Mouse (Mus musculus) gonadal fat pad, adult 2 months (tissue): Measurements from ENCODE around the gene Dnajc7. TPM values are rescaled to one million over a fixed set of nuclear protein-coding genes. Genes with fewer than 3 reads are reported as not detected.

Experiments
- DNase-seq: peaks from one replicate; pipeline ENCODE4 v3.0.0-alpha.2; 2012; ENCODE audit warnings: low read depth
- polyA plus RNA-seq: library from polyadenylated mRNA; depleted of rRNA; stranded (reverse); fragments of >200 nt; gene quantifications from 2 replicates; pipeline ENCODE4 v1.2.3, GENCODE M21; 2012

Gene Dnajc7
- polyA plus RNA-seq, 1 experiment: 42.1 TPM

DNA sequence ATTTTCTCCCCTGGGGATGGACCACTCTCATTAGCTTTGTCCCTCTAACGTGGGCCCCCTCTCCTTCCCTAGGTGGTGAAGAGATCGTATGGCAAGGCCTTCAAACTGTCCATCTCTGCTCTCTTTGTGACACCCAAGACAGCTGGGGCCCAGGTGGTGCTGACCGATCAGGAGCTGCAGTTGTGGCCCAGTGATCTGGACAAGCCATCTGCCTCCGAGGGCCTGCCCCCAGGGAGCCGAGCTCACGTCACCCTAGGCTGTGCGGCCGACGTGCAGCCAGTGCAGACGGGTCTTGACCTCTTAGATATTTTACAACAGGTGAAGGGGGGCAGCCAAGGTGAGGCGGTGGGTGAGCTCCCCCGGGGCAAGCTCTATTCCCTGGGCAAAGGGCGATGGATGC, 39.7 kb downstream of the Dnajc7 start:
- no peak for DNase-seq

DNA sequence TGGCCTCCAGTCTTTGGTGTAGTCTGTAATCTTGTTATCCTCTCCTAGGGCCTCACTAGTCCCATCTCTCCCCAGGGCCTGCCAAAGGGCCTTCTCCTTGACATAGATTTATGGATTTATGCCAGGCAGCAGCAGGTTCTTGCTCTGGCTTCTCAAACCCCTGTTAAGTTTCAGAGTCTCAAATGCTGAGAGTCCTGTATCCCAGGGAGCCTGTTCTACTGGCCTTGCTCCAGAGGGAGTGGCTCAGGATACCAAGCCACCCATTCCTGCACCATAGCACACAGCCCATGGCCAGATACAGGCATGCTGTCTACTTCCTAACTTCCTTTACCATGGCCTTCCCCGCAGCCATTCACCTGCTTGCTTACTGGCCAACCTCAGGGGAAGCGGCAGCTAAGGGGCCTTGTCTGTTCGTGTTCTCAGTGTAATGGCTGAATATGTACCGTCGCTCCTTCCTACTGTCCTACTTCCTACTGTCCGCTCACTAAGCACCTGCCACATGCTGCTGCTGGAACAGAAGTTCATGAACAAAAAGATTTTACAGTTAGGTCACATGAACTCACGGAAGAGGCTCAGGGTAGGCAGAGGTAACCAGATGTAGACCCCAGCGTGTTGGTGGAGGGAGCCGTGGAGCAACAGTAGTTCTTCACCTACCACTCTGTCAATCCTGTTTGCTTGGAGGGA, 40.7 kb downstream of the Dnajc7 start:
- no peak for DNase-seq

DNA sequence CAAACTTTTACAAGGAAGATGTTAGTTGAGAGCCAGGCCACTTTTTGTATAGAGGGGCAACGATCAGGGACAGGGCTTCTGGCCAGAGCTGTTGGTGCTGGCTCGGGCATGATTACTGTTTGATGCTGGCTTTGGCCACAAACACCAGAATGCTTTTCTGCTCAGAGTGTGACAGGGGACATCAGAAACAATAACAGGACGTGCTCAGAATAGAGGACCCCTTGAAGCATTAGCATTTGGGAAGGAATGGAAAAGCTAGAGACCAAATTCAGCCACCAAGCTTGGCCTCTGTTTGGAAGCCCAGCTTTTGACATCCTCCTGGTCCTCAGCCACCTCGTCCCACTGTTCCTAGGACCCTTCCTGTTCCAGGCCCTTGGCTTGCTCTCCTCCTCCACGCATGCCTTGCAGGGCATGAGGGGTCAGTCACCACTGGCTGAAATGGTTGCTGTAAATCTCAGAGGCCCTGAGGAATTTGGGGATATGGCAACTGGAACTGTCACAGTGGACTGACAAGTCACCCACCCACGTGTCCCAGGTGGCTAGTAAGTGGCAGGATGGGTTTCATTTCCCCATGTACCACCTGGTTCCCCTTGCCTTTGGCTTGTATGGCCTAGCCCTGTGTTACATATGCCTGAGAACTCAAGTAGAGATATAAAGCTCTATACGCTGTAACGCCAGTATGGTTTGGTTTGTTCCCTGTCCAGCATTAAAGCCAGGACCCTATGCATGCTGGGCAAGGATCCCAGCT, 41.9 kb downstream of the Dnajc7 start:
- no peak for DNase-seq

DNA sequence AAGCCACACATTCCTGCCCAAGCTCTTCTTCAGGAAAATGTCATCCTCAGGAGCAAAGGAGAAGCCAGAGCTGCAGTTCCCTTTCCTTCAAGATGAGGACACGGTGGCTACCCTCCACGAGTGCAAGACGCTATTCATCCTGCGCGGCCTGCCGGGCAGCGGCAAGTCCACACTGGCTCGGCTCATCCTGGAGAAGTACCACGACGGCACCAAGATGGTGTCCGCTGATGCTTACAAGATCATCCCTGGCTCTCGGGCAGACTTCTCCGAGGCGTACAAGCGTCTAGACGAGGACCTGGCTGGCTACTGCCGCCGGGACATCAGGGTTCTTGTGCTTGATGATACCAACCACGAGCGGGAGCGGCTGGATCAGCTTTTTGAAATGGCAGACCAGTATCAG, 43.7 kb downstream of the Dnajc7 start:
- no peak for DNase-seq

DNA sequence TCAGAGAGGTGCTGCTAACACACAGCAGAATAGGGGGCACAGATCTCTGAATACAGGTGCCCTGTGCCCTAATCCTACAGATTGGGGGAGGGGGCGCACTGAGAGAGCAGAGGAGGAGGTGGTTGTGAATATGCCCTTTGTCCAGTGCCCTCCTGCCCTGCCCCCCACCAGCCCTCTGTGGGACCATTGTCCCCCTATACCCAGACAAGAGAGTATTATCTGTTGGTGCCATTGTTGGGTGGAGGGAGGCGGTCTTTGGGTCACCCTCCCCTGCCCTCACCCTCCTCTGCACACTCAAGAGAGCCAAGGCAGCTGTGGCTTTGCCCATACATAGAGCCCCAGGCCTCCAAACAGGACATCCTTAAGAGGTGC, 44.5 kb downstream of the Dnajc7 start:
- no peak for DNase-seq

DNA sequence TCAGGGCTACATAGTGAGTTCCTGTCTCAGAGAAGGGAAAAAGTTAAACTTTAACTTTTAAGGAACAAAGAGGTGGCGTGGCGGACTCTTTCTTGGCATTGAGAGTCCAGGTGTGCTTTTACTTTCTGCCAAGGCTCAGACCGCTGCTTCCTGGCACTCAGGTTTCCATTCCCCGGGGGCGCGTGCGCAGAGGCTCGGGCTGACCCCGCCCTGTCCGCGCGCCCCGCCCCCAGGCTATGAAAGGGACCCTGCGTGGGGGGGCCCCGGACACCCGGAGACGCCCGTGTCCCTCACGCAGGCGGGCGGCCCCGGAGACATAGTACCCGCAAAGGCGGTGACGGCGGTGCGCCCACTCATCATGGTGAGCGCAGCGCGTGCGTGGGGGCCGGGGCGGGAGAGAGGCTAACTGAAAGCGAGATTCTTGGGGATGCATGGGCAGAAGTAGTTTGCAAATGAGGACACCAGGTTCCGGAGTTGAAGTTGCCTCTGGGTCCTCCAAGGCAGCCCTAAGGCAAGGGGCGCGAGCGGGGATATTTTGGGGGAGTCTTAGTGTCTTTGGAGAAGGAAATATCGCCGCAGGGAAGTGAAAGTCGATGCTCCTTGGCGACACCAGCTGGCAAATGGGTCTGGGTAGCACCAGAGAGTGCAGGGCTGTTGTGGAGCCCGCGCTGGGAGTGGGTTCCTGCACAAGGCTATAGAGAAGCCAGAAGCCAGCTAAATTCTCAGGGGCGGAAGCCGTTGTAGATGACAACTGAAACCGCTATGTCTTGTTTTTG, 45.1 kb downstream of the Dnajc7 start, which contains the start of gene Cnp:
TSS of gene Cnp (plus strand) at position 197 of the 776 bp plus-strand sequence.
- DNase-seq: no peak

DNA sequence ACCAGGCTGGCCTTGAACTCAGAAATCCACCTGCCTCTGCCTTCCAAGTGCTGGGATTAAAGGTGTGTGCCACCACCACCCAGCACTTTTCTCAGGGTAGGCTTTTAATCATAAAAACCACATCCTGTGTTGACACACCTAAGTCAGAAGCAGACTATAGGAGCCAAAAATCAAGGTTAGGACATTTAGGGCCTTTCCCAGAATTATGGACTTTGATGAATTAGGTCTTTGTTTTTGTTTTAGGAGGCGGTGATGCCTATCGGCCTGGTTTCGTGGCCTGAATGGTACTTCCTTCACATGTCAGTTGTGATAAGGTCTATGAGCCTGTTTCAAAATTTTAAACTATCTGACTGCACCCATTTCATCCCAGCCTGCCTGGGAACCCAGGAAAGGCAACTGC, 45.8 kb downstream of the Dnajc7 start:
- DNase-seq: no peak

DNA sequence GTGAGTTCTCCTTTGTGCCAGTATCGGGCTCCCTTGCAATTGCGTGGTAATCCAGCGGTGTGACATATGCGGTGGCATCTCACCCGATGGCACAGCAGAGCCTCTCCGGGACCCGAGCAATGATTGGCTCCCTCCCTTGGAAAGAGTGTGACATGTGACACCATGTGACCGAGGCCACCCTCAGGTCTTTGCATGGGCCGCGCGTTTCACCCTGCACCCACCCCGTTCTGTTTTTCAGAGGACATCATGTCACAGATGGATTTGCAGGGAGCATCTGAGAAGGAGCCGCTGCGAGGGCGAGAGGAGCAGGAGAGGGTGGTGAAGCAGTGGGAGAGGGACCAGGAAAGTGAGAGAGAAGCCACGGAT, 48.8 kb downstream of the Dnajc7 start:
- DNase-seq: no peak

DNA sequence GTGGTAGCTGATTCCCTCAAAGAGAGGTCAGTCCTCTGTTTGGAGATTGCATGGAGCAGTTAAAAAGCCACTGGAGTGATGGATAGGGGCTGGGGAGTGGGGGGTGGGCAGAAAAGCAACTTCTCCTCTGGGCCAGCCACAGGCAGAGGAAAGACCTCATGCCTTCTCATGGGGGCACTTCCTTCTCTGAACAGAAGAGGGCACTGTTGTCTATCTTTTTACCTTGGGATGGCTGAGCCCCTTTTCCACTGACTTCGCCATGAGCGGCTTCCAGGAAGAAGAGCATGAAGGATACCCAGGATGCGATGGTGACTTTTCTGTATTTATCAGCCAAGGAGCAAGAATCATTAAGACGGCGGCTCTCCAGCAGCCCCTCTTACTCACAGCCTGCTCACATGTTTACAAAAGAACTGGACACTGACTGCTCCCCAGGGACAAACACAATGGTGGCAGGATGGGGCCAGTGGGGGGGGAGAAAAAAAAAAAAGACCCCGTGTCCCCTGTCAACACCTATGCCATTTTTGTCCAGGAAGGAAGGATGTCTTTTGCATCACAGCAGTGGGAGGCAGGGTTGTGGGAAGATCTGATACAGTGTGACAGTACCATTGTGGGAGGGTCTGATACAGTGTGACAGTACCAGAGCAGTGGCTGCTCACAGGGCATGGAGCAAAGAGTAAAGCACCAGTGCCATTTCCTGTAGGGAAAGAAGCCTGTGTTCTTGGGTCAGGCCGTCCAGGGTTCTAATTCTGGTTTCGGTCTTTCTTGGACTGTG, 49.4 kb downstream of the Dnajc7 start:
- no peak for DNase-seq

DNA sequence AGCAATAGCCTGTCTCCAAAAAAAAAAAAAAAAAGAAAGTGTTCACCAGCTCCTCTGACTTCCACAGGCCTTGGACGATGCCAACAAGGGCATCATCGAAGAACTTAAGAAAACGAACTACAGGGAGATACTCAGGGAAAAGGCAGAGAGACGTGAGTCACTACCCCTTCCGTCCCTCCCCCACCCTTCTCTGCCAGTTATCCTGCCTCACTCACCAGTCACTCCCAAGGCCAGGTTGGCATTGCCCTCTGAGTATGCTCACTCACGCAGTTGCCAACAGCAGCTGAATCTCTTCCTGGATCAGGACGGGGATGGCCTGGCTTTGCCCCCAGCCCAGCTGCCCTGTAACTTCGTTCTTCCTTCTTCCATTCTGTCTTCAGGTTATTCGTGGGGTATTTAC, 50.2 kb downstream of the Dnajc7 start:
- no peak for DNase-seq

DNA sequence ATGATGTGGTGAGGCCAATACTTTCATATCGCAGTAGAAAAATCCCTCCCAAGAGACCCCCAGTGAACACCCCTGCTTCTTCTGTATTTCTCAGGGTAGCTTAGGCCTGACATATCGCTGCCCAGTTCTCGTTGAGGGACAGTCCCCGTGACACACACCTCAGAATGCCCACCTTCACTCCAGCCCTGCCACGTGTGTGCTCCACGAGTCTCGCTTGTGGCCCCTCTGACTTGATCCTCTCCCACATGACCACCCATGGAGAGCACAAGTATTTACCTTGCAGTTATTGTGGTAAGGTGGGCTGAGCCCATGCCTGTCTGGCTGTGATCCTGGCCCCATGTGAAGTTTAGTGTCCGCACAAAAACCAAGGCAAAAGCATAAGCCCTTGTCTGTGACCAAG, 51.3 kb downstream of the Dnajc7 start:
- no peak for DNase-seq

DNA sequence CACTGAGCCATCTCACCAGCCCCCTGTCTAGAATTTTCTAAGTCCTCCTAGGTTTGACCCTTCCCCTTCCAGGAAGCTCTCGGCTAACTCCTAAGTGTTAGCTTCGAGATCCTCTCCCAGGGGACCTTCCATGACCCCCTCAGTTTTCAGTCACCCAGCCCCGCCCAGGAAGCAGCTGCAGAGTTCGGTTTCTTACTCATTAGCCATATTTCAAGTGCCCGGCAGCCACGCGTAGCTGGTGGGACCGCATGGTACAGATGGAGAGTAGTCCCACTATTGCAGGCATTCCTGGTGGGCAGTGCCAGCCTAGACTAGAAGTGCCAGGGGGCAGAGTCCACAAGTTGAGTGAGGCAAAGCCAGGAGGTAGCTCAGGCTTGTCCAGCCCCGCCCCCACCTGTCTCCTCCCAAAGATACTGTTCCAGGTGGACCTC, 52.1 kb downstream of the Dnajc7 start:
- no peak for DNase-seq

DNA sequence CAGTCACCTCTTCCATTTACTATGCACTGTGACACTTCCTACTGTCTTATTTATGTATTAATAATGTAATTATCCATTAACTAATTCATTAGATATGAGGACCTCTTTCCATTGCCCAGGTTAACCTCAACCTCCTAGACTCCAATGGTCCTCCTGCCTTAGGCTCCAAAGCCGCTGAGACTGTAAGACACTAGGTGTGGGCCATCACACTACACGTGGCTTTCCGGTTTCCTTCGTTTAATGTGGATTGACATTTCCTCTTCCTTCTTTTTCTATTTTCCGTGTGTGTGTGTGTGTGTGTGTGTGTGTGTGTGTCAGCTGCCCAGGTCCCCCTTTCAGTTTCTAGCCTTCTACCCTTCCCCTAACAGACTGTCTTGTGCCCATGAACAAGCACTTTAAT, 52.7 kb downstream of the Dnajc7 start:
- DNase-seq: no peak

DNA sequence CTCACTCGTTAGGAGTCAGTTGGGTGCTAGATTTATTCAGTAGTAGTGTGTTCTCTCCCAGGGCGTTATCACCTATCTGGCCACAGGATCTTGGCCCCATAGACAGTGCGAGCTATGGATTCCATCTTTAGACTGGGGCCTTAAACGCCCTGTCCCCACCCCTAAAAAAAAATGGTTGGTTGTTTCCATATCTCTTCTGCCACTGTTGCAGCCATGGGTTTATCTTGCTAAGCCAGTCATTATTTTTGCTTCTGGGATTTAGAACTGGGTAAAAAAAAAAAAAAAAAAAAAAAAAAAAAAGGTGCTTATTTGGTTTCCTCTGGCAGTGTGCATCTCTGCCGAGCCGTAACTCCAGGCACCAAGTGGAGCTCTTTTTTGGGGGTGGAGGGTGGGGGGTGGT, 55.3 kb downstream of the Dnajc7 start:
- no peak for DNase-seq

DNA sequence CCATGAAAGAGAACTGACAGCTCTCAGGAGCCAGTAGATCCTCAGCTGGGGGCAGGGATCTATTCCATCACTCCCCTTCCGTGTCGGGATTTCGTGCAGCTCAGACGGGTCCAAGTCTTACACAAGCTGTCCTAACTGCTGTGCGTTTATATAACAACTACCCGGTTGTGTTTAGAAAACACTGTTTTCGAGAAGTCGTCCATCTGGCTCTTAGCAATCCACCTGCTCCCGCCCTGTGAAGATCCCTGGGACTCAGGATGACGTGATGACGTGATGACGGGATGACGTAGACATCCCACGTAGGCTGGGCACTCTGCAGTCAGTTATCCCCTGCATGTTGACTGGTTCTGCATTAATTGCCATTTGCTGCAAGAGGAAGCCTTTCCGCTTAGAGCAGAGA, 55.7 kb downstream of the Dnajc7 start:
- DNase-seq: no peak

DNA sequence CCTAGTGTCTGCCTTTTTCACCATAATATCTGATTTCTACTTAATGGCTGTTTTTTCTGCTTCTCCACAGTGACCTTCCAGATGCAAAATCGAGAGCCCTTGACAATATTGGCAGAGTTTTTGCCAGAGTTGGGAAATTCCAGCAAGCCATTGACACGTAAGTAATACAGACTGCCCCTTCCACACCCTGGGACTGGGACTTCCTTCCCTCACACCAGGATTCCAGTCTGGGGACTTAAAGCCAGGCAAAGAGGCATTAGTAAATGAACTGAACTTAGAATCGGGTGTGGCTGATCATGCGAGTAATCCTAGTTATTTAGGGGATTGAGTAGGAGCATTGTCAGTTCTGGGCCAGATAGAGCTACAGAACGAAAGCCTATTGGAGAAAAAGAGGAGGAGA, 58.2 kb downstream of the Dnajc7 start:
- DNase-seq: no peak

DNA sequence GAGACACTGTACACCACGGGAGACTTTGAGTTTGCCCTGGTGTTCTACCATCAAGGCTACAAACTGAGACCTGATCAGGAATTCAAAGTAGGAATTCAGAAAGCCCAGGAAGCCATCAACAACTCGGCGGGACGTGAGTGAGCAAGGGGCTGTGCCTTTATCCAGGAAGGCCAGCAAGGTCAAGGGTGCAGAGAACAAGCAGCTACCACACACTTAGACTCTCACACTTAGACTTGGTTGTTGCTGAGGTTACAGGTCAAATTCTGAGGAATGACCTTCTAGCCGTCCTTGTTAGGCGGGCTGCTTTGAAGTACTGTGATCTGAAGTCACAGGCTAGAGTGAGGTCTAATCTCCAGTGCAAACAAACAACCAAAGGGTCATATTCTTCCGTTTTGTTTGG, 60.5 kb downstream of the Dnajc7 start:
- no peak for DNase-seq

DNA sequence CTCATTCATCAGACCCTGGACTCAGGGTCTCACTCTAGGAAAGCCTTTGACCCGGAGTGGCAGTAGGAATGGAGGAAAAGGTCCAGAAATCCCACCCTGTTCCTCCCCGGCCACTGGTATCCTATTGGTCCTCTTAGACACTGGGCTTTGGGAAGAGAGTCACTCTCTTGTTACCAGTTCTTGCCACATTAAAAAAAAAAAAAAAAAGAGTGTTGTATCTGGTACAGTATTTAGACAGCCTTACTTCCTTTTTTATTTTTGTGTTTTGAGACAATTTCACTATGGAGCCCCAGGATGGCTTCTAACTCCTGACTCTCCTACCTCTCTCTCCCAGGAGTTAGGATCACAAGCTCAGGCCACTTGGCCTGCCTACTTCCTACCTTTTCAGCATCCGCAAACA, 62.4 kb downstream of the Dnajc7 start:
- no peak for DNase-seq

DNA sequence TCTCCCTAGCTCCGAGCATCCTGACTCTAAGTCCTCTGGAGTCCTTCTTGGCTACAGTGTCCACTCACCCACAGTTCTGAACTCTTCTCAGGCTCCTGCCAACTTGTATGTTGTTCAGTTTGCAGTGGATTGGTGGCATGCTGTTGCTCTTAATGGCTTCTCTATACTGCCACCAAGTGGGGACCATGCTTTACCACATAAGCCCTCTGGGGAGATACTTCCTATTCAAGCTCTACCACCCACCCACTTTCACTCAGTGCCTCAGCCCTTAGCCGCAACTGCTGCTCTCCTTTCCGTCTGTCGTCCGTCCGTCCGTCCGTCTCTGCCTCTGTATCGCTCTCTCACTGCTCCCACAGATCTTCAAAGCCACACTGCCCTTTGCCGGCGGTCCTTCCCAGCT, 64.4 kb downstream of the Dnajc7 start:
- no peak for DNase-seq

DNA sequence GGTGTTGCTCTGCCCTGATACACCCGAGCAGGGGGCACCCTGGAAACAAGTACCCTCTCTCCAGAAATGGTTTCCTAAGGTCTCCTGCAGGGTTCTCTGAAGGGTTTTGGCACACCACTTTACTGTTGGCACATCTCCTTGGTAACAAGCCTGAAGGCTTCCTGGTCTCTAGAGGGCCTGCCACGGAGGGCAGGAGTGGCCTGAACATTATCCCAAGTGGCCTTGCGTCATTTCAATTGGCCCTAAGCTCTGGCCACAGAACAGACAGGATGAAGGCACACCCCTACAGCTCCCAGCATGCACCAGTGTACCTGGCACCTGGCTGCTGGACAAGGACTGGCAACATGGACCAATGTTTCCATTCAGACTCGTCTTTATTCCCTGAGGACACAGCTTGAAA, 67.1 kb downstream of the Dnajc7 start:
- no peak for DNase-seq

DNA sequence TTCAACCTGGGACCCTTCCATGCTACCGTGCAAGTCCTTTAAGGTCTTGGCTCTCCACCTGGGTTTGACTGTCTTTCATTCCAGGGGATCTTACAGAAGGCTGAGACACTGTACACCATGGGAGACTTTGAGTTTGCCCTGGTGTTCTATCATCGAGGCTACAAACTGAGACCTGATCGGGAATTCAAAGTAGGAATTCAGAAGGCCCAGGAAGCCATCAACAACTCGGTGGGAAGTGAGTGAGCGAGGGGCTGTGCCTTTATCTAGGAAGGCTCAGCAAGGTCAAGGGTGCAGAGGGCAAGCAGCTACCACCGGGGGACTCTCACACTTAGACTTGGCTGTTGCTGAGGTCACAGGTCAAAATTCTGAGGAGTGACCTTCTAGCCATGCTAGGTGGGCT, 69.9 kb downstream of the Dnajc7 start:
- DNase-seq: no peak

DNA sequence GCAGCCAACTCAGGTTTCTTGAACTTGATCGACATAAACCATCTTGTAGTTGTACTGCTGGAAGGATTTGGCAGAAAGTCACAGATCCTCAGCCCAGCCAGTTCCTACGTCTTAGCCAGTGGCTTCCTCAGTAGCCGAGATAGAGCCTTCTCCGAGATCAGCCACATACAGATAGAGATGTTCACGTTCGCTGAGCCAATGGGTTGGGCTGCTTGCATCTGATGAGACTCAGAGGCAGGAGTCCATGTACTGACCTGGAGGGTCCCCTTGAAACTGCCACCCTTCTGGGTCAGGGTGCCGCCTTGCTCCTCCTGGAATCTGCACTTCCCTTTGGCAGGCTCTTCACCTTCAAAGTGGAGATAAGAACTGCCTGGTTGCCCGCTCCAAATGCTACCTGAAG, 70.5 kb downstream of the Dnajc7 start:
- no peak for DNase-seq
